Mouse (Mus musculus): ENCODE data around the gene Plscr3.

Gene Plscr3

DNA sequence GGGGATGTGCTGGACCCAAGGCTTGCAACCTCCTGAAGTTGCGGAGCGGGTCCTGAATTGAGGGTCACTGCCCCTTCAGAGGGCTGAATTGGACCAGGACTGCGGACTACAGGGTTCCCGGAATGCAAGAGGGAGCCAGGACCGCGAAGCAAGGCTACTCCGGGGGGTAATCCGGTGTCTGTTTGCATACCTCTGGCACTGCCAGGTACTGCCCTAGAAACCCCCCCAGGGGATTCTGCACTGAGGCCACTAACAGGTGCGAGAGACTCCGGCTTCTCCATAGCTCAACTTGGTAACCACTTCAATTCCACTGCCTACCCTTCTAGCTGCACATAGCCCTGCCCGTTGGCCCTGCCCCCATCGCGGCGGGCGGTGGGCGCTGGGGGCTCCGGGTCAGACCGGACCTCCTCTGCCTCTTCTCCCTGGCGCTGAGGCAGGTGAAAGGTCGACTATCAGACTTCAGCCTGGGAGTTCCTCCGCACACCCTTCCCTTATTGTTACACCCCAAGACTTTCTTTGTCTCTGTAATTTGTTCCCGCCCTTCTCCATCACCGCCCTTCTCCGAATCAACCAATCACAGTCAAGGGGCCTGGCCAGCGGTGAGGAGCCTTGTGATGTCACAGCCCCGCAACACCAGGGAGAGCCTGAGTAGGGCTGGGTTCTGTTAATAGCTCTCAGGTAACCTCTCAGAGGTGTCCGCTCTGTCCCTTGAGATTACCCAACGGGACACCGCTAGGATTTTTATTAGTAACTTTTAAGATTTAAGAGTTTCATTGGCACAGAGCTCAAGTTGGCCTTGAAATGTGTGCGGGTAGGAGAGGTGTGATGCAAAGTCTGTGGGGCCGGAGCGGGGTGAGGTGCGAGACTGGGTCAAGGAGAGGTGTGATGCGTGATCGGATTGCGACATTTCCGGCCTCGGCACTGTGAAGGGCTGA lies 54.6 kb downstream of the Plscr3 start, which contains the start of the genes 2810408A11Rik and Neurl4:
Gene 2810408A11Rik (minus strand): TSS at position 517 of the 935 bp plus-strand sequence.
Gene Neurl4 (plus strand): TSS at position 602 of the 935 bp plus-strand sequence.
- peak; percentile 92 for DNase-seq

GRCm38 (mm10) chr11:69901406-69901846 lies 55.2 kb downstream of the Plscr3 start:
- DNase-seq, result peak; percentile 98
